Mouse (Mus musculus) C2C12 (cell line): ENCODE measurements around the gene Zfp202. TPM values are rescaled to one million over a fixed set of nuclear protein-coding genes. Genes with fewer than 3 reads are reported as not detected.

ENCODE experiments used
- H3K27me3 ChIP-seq: one replicate; pipeline ENCODE4 v1.6.1; 2011; ENCODE audit not compliant: control insufficient read depth, insufficient read depth, insufficient read length
- H3K36me3 ChIP-seq: one replicate; pipeline ENCODE4 v1.6.1; 2011; ENCODE audit not compliant: control insufficient read depth, insufficient read depth
- H3K4me3 ChIP-seq: one replicate; pipeline ENCODE4 v1.5.1; 2011; ENCODE audit warnings: mild to moderate bottlenecking, control low read depth; ENCODE audit not compliant: poor library complexity, insufficient read depth, severe bottlenecking
- H3K79me2 ChIP-seq: one replicate; pipeline ENCODE4 v1.6.1; 2011; ENCODE audit not compliant: control insufficient read depth, insufficient read depth
- H3K79me3 ChIP-seq: one replicate; pipeline ENCODE4 v1.6.1; 2011; ENCODE audit warnings: low read depth, control low read depth
- H3ac ChIP-seq: one replicate; pipeline ENCODE3; 2011; ENCODE audit warnings: low read depth; ENCODE audit not compliant: control insufficient read depth, insufficient read length
- CEBPB ChIP-seq: IDR thresholded peaks from one replicate; pipeline ENCODE4 v1.6.1; 2011; ENCODE audit warnings: low read depth, mild to moderate bottlenecking, control low read depth, moderate library complexity
- CTCF ChIP-seq: IDR thresholded peaks from one replicate; pipeline ENCODE4 v1.5.1; 2011; ENCODE audit not compliant: control insufficient read depth, insufficient read depth, insufficient read length
- FOSL1 ChIP-seq: IDR thresholded peaks from one replicate; pipeline ENCODE4 v1.8.0; 2011; ENCODE audit warnings: mild to moderate bottlenecking, low read length; ENCODE audit not compliant: poor library complexity, insufficient read depth, severe bottlenecking
- MAX ChIP-seq: IDR thresholded peaks from one replicate; pipeline ENCODE4 v1.6.1; 2011; ENCODE audit warnings: mild to moderate bottlenecking, control low read depth
- MYOD1 ChIP-seq: IDR thresholded peaks from one replicate; pipeline ENCODE4 v1.6.1; 2011; ENCODE audit warnings: low read depth; ENCODE audit not compliant: control insufficient read depth, insufficient read length
- MYOG ChIP-seq: IDR thresholded peaks from one replicate; pipeline ENCODE4 v1.6.1; 2011; ENCODE audit not compliant: control insufficient read depth, insufficient read length; ENCODE audit errors: extremely low read depth
- USF1 ChIP-seq: IDR thresholded peaks from one replicate; pipeline ENCODE4 v1.6.1; 2011; ENCODE audit warnings: low read depth, mild to moderate bottlenecking, control low read depth, moderate library complexity
- polyA plus RNA-seq: library from polyadenylated mRNA; unstranded; fragments of >200 nt; fragmentation: generic; extraction: Trizol; gene quantifications from one replicate; pipeline ENCODE4 v1.2.1, GENCODE M21; 2012; ENCODE audit warnings: missing spikeins

Zfp202 gene
- polyA plus RNA-seq, 1 experiment = 2.2 TPM

GRCm38 (mm10) chr9:40241951-40242888 lies 50.1 kb downstream of the Zfp202 start:
- no peaks in the 10 kb centered on the region for H3K79me2 ChIP-seq
- H3K27me3 ChIP-seq = no peaks in the 10 kb centered on the region
- H3K4me3 ChIP-seq = no peak overlapping the region
- no peak overlapping the region for H3ac ChIP-seq
- TF ChIP-seq FOSL1 = no peak
- no peak for TF ChIP-seq USF1
- TF ChIP-seq CEBPB = no peak
- no peak for TF ChIP-seq MYOG
- H3K36me3 ChIP-seq = no peaks in the 10 kb centered on the region
- no peaks in the 10 kb centered on the region for H3K79me3 ChIP-seq

DNA sequence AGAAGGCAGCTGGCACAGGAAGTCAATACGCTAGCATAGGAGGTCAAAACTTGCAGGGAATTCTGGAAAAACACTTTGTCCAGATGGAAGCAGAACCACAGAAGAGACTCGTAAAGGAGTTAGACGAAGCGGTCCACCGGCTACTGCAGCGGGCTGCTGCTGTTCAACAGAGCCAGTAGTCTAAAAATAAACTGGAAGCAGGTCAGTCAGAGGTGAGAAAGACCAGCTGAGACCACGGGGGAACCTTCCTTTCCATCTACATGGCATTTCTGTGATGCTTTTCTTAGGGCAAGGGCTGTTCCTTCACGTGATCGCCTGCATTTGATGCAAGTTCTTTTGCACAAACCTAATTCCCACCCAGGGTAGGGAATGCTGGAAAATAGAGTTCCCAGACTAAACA lies 53.4 kb downstream of the Zfp202 start:
- no peaks in the 10 kb centered on the region for H3K79me2 ChIP-seq
- H3K36me3 ChIP-seq = no peaks in the 10 kb centered on the region
- TF ChIP-seq MAX (no peak), CEBPB (no peak), MYOD1 (no peak), FOSL1 (no peak), CTCF (no peak), MYOG (no peak), USF1 (no peak)
- no peak overlapping the region for H3K4me3 ChIP-seq
- H3K27me3 ChIP-seq = no peaks in the 10 kb centered on the region
- H3K79me3 ChIP-seq = no peaks in the 10 kb centered on the region
- no peak overlapping the region for H3ac ChIP-seq

DNA sequence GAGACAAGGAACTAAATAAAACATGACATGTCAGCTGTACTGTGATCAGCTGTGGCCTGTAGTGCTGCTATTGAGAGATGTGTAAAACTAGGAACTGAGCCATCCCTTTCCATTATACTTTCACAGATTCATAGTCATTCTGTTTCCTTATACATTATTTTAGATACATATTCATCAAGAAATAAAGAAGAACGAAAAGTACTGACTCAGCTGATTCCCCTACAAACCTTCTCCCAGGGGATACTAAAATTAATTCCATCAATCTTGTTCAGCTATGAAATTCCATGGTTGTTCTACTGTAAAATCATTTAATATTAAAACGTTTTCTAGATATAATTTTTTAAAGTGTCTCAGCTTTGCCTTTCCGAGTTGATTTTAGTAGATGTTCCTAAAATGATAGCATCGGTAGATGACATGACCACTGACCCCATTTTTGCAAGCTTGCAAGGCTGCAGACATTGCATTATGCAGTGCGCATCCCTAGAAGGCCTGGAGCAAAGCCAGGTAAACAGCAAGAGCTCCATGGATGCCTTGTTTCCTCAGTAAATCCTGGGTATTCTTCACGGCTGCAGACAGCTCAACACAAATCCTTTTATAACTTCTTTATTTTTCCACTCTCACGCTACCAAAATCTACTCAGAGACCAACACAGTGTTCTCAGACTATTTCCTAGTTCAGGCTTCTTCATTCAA lies 54.0 kb downstream of the Zfp202 start:
- Histone ChIP-seq H3ac (no peak overlapping the region), H3K27me3 (no peaks in the 10 kb centered on the region), H3K36me3 (no peaks in the 10 kb centered on the region), H3K79me2 (no peaks in the 10 kb centered on the region), H3K4me3 (no peak overlapping the region), H3K79me3 (no peaks in the 10 kb centered on the region)
- TF ChIP-seq MYOG (no peak), MAX (no peak), CTCF (no peak), FOSL1 (no peak), USF1 (no peak), CEBPB (no peak), MYOD1 (no peak)

GRCm38 (mm10) chr9:40246702-40247101 lies 54.6 kb downstream of the Zfp202 start:
- Histone ChIP-seq H3K27me3 (no peaks in the 10 kb centered on the region), H3K4me3 (no peak overlapping the region), H3K79me3 (no peaks in the 10 kb centered on the region), H3ac (no peak overlapping the region), H3K36me3 (no peaks in the 10 kb centered on the region), H3K79me2 (no peaks in the 10 kb centered on the region)
- TF ChIP-seq CTCF (no peak), MYOG (no peak), CEBPB (no peak), MYOD1 (no peak), USF1 (no peak), MAX (no peak), FOSL1 (no peak)

GRCm38 (mm10) chr9:40249106-40249505 lies 57.0 kb downstream of the Zfp202 start:
- H3K79me2 ChIP-seq = no peaks in the 10 kb centered on the region
- no peak overlapping the region for H3K4me3 ChIP-seq
- H3K27me3 ChIP-seq = no peaks in the 10 kb centered on the region
- no peak for TF ChIP-seq MYOD1
- TF ChIP-seq CEBPB = no peak
- no peak for TF ChIP-seq USF1
- TF ChIP-seq MAX = no peak
- no peak for TF ChIP-seq FOSL1
- TF ChIP-seq CTCF = no peak
- no peak for TF ChIP-seq MYOG
- no peaks in the 10 kb centered on the region for H3K36me3 ChIP-seq
- H3ac ChIP-seq = no peak overlapping the region
- H3K79me3 ChIP-seq = no peaks in the 10 kb centered on the region
